Mouse (Mus musculus): ENCODE results near the gene Fgfr2. TPM values are rescaled to one million over a fixed set of nuclear protein-coding genes. Genes with fewer than 3 reads are reported as not detected.

The Fgfr2 gene
- polyA plus RNA-seq, 1 experiment from 2014 or later: not detected

GRCm38 (mm10) chr7:132278658-132279057, 844.5 kb downstream of the Fgfr2 start:
- Histone ChIP-seq H3K36me3 (ENCODE audit: inconsistent target) (no peaks in the 10 kb centered on the region), H3K79me2 (ENCODE audit: inconsistent target) (no peaks in the 10 kb centered on the region), H3K27ac (no peak overlapping the region), H3K4me3 (ENCODE audit: inconsistent target) (no peak overlapping the region)
- 66% methylated on average over 3 of the region's 3 CpGs for WGBS (ENCODE audit: missing documents)

GRCm38 (mm10) chr7:132276287-132276686, 846.9 kb downstream of the Fgfr2 start:
- Histone ChIP-seq H3K36me3 (ENCODE audit: inconsistent target) (no peaks in the 10 kb centered on the region), H3K27ac (no peak overlapping the region), H3K4me3 (ENCODE audit: inconsistent target) (no peak overlapping the region), H3K79me2 (ENCODE audit: inconsistent target) (no peaks in the 10 kb centered on the region)
- WGBS (ENCODE audit: missing documents): 96% methylated on average over 5 of the region's 5 CpGs

- no peak overlapping the region for H3K27ac ChIP-seq
- H3K79me2 ChIP-seq (ENCODE audit: inconsistent target): no peaks in the 10 kb centered on the region
- WGBS (ENCODE audit: missing documents): 93% methylated on average over 2 of the region's 2 CpGs
- no peaks in the 10 kb centered on the region for H3K36me3 ChIP-seq (ENCODE audit: inconsistent target)
- H3K4me3 ChIP-seq (ENCODE audit: inconsistent target): no peak overlapping the region
Measured at GRCm38 (mm10) chr7:132273741-132274513, 849.2 kb downstream of the Fgfr2 start.

- Histone ChIP-seq H3K79me2 (ENCODE audit: inconsistent target) (no peaks in the 10 kb centered on the region), H3K27ac (no peak overlapping the region), H3K4me3 (ENCODE audit: inconsistent target) (no peak overlapping the region), H3K36me3 (ENCODE audit: inconsistent target) (no peaks in the 10 kb centered on the region)
- 97% methylated on average over 5 of the region's 5 CpGs for WGBS (ENCODE audit: missing documents)
Measured at GRCm38 (mm10) chr7:132272984-132273383, 850.2 kb downstream of the Fgfr2 start.

- H3K36me3 ChIP-seq (ENCODE audit: inconsistent target): no peaks in the 10 kb centered on the region
- H3K79me2 ChIP-seq (ENCODE audit: inconsistent target): no peaks in the 10 kb centered on the region
- H3K4me3 ChIP-seq (ENCODE audit: inconsistent target): no peak overlapping the region
- no peak overlapping the region for H3K27ac ChIP-seq
- WGBS (ENCODE audit: missing documents): 91% methylated on average over 8 of the region's 8 CpGs
Measured at GRCm38 (mm10) chr7:132270364-132270763, 852.8 kb downstream of the Fgfr2 start.

GRCm38 (mm10) chr7:132269661-132270060, 853.5 kb downstream of the Fgfr2 start:
- no peaks in the 10 kb centered on the region for H3K79me2 ChIP-seq (ENCODE audit: inconsistent target)
- no peak overlapping the region for H3K4me3 ChIP-seq (ENCODE audit: inconsistent target)
- no peak overlapping the region for H3K27ac ChIP-seq
- WGBS (ENCODE audit: missing documents): 95% methylated on average over 3 of the region's 3 CpGs
- no peaks in the 10 kb centered on the region for H3K36me3 ChIP-seq (ENCODE audit: inconsistent target)

GRCm38 (mm10) chr7:132267721-132268498, 855.2 kb downstream of the Fgfr2 start:
- WGBS (ENCODE audit: missing documents): 88% methylated on average over 4 of the region's 4 CpGs
- no peak overlapping the region for H3K27ac ChIP-seq
- H3K36me3 ChIP-seq (ENCODE audit: inconsistent target): no peaks in the 10 kb centered on the region
- no peak overlapping the region for H3K4me3 ChIP-seq (ENCODE audit: inconsistent target)
- no peaks in the 10 kb centered on the region for H3K79me2 ChIP-seq (ENCODE audit: inconsistent target)

- Histone ChIP-seq H3K79me2 (ENCODE audit: inconsistent target) (no peaks in the 10 kb centered on the region), H3K4me3 (ENCODE audit: inconsistent target) (no peak overlapping the region), H3K36me3 (ENCODE audit: inconsistent target) (no peaks in the 10 kb centered on the region), H3K27ac (no peak overlapping the region)
- WGBS (ENCODE audit: missing documents): 84% methylated on average over 3 of the region's 3 CpGs
Measured at GRCm38 (mm10) chr7:132264763-132265162, 858.4 kb downstream of the Fgfr2 start.

- H3K27ac ChIP-seq: no peak overlapping the region
- no peaks in the 10 kb centered on the region for H3K36me3 ChIP-seq (ENCODE audit: inconsistent target)
- H3K79me2 ChIP-seq (ENCODE audit: inconsistent target): no peaks in the 10 kb centered on the region
- H3K4me3 ChIP-seq (ENCODE audit: inconsistent target): no peak overlapping the region
- 94% methylated on average over 6 of the region's 6 CpGs for WGBS (ENCODE audit: missing documents)
Measured at GRCm38 (mm10) chr7:132263186-132263585, 860.0 kb downstream of the Fgfr2 start.

- WGBS (ENCODE audit: missing documents): 94% methylated on average over 6 of the region's 6 CpGs
- H3K4me3 ChIP-seq (ENCODE audit: inconsistent target): no peak overlapping the region
- no peak overlapping the region for H3K27ac ChIP-seq
- H3K36me3 ChIP-seq (ENCODE audit: inconsistent target): no peaks in the 10 kb centered on the region
- H3K79me2 ChIP-seq (ENCODE audit: inconsistent target): no peaks in the 10 kb centered on the region
Measured at GRCm38 (mm10) chr7:132262696-132263095, 860.5 kb downstream of the Fgfr2 start.

- Histone ChIP-seq H3K36me3 (ENCODE audit: inconsistent target) (no peaks in the 10 kb centered on the region), H3K79me2 (ENCODE audit: inconsistent target) (no peaks in the 10 kb centered on the region), H3K27ac (no peak overlapping the region), H3K4me3 (ENCODE audit: inconsistent target) (no peak overlapping the region)
- WGBS (ENCODE audit: missing documents): 88% methylated on average over 3 of the region's 3 CpGs
Measured at GRCm38 (mm10) chr7:132261885-132262284, 861.3 kb downstream of the Fgfr2 start.

GRCm38 (mm10) chr7:132260632-132261031, 862.5 kb downstream of the Fgfr2 start:
- H3K79me2 ChIP-seq (ENCODE audit: inconsistent target): no peaks in the 10 kb centered on the region
- 82% methylated on average over 5 of the region's 5 CpGs for WGBS (ENCODE audit: missing documents)
- no peak overlapping the region for H3K27ac ChIP-seq
- H3K4me3 ChIP-seq (ENCODE audit: inconsistent target): no peak overlapping the region
- H3K36me3 ChIP-seq (ENCODE audit: inconsistent target): no peaks in the 10 kb centered on the region

- no peaks in the 10 kb centered on the region for H3K79me2 ChIP-seq (ENCODE audit: inconsistent target)
- no peak overlapping the region for H3K4me3 ChIP-seq (ENCODE audit: inconsistent target)
- H3K36me3 ChIP-seq (ENCODE audit: inconsistent target): no peaks in the 10 kb centered on the region
- WGBS (ENCODE audit: missing documents): 97% methylated on average over 7 of the region's 7 CpGs
- no peak overlapping the region for H3K27ac ChIP-seq
Measured at GRCm38 (mm10) chr7:132258817-132259216, 864.3 kb downstream of the Fgfr2 start.

- no peaks in the 10 kb centered on the region for H3K79me2 ChIP-seq (ENCODE audit: inconsistent target)
- H3K27ac ChIP-seq: no peak overlapping the region
- WGBS (ENCODE audit: missing documents): 96% methylated on average over 5 of the region's 5 CpGs
- no peak overlapping the region for H3K4me3 ChIP-seq (ENCODE audit: inconsistent target)
- H3K36me3 ChIP-seq (ENCODE audit: inconsistent target): no peaks in the 10 kb centered on the region
Measured at GRCm38 (mm10) chr7:132258216-132258615, 864.9 kb downstream of the Fgfr2 start.

GRCm38 (mm10) chr7:132253513-132253912, 869.6 kb downstream of the Fgfr2 start:
- Histone ChIP-seq H3K4me3 (ENCODE audit: inconsistent target) (no peak overlapping the region), H3K79me2 (ENCODE audit: inconsistent target) (no peaks in the 10 kb centered on the region), H3K27ac (no peak overlapping the region), H3K36me3 (ENCODE audit: inconsistent target) (no peaks in the 10 kb centered on the region)
- 97% methylated on average over 5 of the region's 5 CpGs for WGBS (ENCODE audit: missing documents)

Measured in macrophage (primary cell).